Comparison of ENCODE assay signal across 13 mouse cellular contexts in genomic region chr8:48023206-48023605, GRCm38 (mm10). TPM values are rescaled to one million over a fixed set of nuclear protein-coding genes. Genes with fewer than 3 reads are reported as not detected.
DNase-seq lines count a peak whose midpoint lies in the region; ATAC-seq and TF ChIP-seq lines count a peak whose summit lies in the region.
"Had no signal": no experiment of that assay in that cellular context is flagged by ENCODE, and none has a peak within 500 bp of the region (broad histone marks: within the 10 kb centered on the region; RNA-seq: fewer than 3 reads in every experiment).

No protein-coding gene starts in this region.

- TF ChIP-seq CTCF in liver, adult 2 months (IDR thresholded peaks at IDR 0.05; ENCODE audit: low read depth, low read length): peak; percentile 36
- peak; percentile 75 for TF ChIP-seq CTCF in ES-Bruce4 (IDR thresholded peaks at IDR 0.05; ENCODE audit: low read depth, low read length)
- TF ChIP-seq CTCF in liver, postnatal 0 days (IDR thresholded peaks at IDR 0.05; ENCODE audit: low read depth): peak; percentile 28

- TF ChIP-seq EP300 in ES-Bruce4 (IDR thresholded peaks at IDR 0.05; ENCODE audit: insufficient read depth, low read depth, low read length): no peak
- no peak for TF ChIP-seq EP300 in liver, postnatal 0 days (IDR thresholded peaks at IDR 0.05; ENCODE audit: low read depth)

- no peaks in the 10 kb centered on the region for H3K27me3 ChIP-seq in liver, adult 2 months (ENCODE audit: control insufficient read depth, insufficient read depth, low read length)
- H3K27me3 ChIP-seq in liver, embryonic 12.5 days (replicated peaks): no peaks in the 10 kb centered on the region
- H3K27me3 ChIP-seq in ES-Bruce4 (ENCODE audit: control insufficient read depth, insufficient read depth, low read length, poor library complexity, severe bottlenecking): no peaks in the 10 kb centered on the region
- no peaks in the 10 kb centered on the region for H3K27me3 ChIP-seq in liver, postnatal 0 days (ENCODE audit: insufficient read depth, low read length)
- H3K27me3 ChIP-seq: embryonic facial prominence, embryonic 13.5 days; forebrain, embryonic 13.5 days; midbrain, embryonic 13.5 days; neural tube, embryonic 13.5 days had no signal

- peak; percentile 9 to 15 for DNase-seq in cerebellum, postnatal 10 days
- no peak for DNase-seq in cerebellum, adult 18-20 months
- no peak for DNase-seq in liver, adult 2 months (ENCODE audit: extremely low read depth, low read depth, low spot score)
- DNase-seq in liver, postnatal 0 days: no peak
- no peak for DNase-seq in MN1 (ENCODE audit: low spot score)
- DNase-seq in heart, postnatal 25 days (ENCODE audit: low spot score): no peak

- no peaks in the 10 kb centered on the region for H3K79me2 ChIP-seq in liver, adult 2 months (ENCODE audit: control insufficient read depth, insufficient read depth, low read length)

- no peak for ATAC-seq in liver, embryonic 12.5 days
- ATAC-seq in liver, postnatal 0 days: no peak
- ATAC-seq: forebrain, embryonic 13.5 days; hindbrain, embryonic 16.5 days; midbrain, embryonic 13.5 days had no signal

- intact Hi-C loops in heart, postnatal 25 days (cut with DNase I): no loop called here

- H3K9me3 ChIP-seq in liver, embryonic 12.5 days (replicated peaks): no peaks in the 10 kb centered on the region
- H3K9me3 ChIP-seq in ES-Bruce4 (replicated peaks; ENCODE audit: control insufficient read depth, insufficient read depth, low read length, poor library complexity, severe bottlenecking): no peaks in the 10 kb centered on the region
- H3K9me3 ChIP-seq in liver, postnatal 0 days (ENCODE audit: low read length): no peaks in the 10 kb centered on the region
- H3K9me3 ChIP-seq: embryonic facial prominence, embryonic 13.5 days; forebrain, embryonic 13.5 days; midbrain, embryonic 13.5 days; neural tube, embryonic 13.5 days had no signal

- TF ChIP-seq POLR2A in liver, adult 2 months (IDR thresholded peaks at IDR 0.05; ENCODE audit: extremely low read depth, insufficient read depth, low read length): no peak
- TF ChIP-seq POLR2A in ES-Bruce4 (IDR thresholded peaks at IDR 0.05; ENCODE audit: insufficient read depth, low read length): no peak

- no peak overlapping the region for H3K9ac ChIP-seq in liver, adult 2 months (ENCODE audit: low read depth, low read length)
- H3K9ac ChIP-seq in liver, embryonic 12.5 days: no peak overlapping the region
- H3K9ac ChIP-seq in ES-Bruce4 (ENCODE audit: low read depth, poor library complexity, severe bottlenecking): no peak overlapping the region
- no peak overlapping the region for H3K9ac ChIP-seq in liver, postnatal 0 days (replicated peaks)
- H3K9ac ChIP-seq: embryonic facial prominence, embryonic 13.5 days; forebrain, embryonic 13.5 days; midbrain, embryonic 13.5 days; neural tube, embryonic 13.5 days had no signal

- H3K4me3 ChIP-seq in liver, adult 2 months (ENCODE audit: insufficient read depth, low read depth, low read length): no peak overlapping the region
- no peak overlapping the region for H3K4me3 ChIP-seq in liver, embryonic 12.5 days
- no peak overlapping the region for H3K4me3 ChIP-seq in ES-Bruce4 (ENCODE audit: low read depth, low read length)
- no peak overlapping the region for H3K4me3 ChIP-seq in liver, postnatal 0 days (ENCODE audit: low read depth, low read length)
- H3K4me3 ChIP-seq: embryonic facial prominence, embryonic 13.5 days; forebrain, embryonic 13.5 days; midbrain, embryonic 13.5 days; neural tube, embryonic 13.5 days had no signal

- H3K4me1 ChIP-seq in liver, adult 2 months (ENCODE audit: control insufficient read depth, insufficient read depth, low read length): no peaks in the 10 kb centered on the region
- H3K4me1 ChIP-seq in liver, embryonic 12.5 days: no peaks in the 10 kb centered on the region
- H3K4me1 ChIP-seq in ES-Bruce4 (ENCODE audit: control insufficient read depth, insufficient read depth, low read length): no peaks in the 10 kb centered on the region
- H3K4me1 ChIP-seq in liver, postnatal 0 days (ENCODE audit: insufficient read depth): no peaks in the 10 kb centered on the region
- H3K4me1 ChIP-seq: embryonic facial prominence, embryonic 13.5 days; midbrain, embryonic 13.5 days; neural tube, embryonic 13.5 days had no signal

- H3K36me3 ChIP-seq in liver, adult 2 months (ENCODE audit: control insufficient read depth, insufficient read depth, low read length): no peaks in the 10 kb centered on the region
- no peaks in the 10 kb centered on the region for H3K36me3 ChIP-seq in liver, embryonic 12.5 days
- H3K36me3 ChIP-seq in ES-Bruce4 (ENCODE audit: control insufficient read depth, insufficient read depth, low read length, poor library complexity, severe bottlenecking): no peaks in the 10 kb centered on the region
- no peaks in the 10 kb centered on the region for H3K36me3 ChIP-seq in liver, postnatal 0 days (replicated peaks; ENCODE audit: insufficient read depth, low read length)
- H3K36me3 ChIP-seq: embryonic facial prominence, embryonic 13.5 days; midbrain, embryonic 13.5 days; neural tube, embryonic 13.5 days had no signal

- no peak overlapping the region for H3K4me2 ChIP-seq in liver, embryonic 12.5 days
- no peak overlapping the region for H3K4me2 ChIP-seq in liver, postnatal 0 days (ENCODE audit: low read depth, low read length)
- H3K4me2 ChIP-seq: embryonic facial prominence, embryonic 13.5 days; forebrain, embryonic 13.5 days; midbrain, embryonic 13.5 days; neural tube, embryonic 13.5 days had no signal

- 74% methylated on average over 8 of the region's 8 CpGs for WGBS in liver, adult 2 months
- WGBS in liver, embryonic 12.5 days (ENCODE audit: insufficient replicate concordance): 47% methylated on average over 8 of the region's 8 CpGs
- 76% methylated on average over 8 of the region's 8 CpGs for WGBS in liver, postnatal 0 days (ENCODE audit: insufficient replicate concordance)

- no peak overlapping the region for H3K27ac ChIP-seq in liver, adult 2 months (replicated peaks; ENCODE audit: insufficient read depth, low read depth, low read length)
- no peak overlapping the region for H3K27ac ChIP-seq in liver, embryonic 12.5 days
- H3K27ac ChIP-seq in ES-Bruce4 (ENCODE audit: insufficient read depth, low read length): no peak overlapping the region
- H3K27ac ChIP-seq in liver, postnatal 0 days (ENCODE audit: low read depth): no peak overlapping the region
- H3K27ac ChIP-seq: embryonic facial prominence, embryonic 13.5 days; forebrain, embryonic 13.5 days; midbrain, embryonic 13.5 days; neural tube, embryonic 13.5 days had no signal

RNA-seq across cellular contexts. Expression of gene Wwc2, which starts 32.5 kb away (rescaled TPM):
- total RNA-seq in liver, adult 2 months (2014; rRNA removed): 3.7 and 3.9 TPM in 2 replicates
- 2.2 and 2.3 TPM in 2 replicates for polyA plus RNA-seq in liver, adult 2 months (2012; rRNA removed)
- 4.7 and 5.0 TPM in 2 replicates for polyA plus RNA-seq in liver, embryonic 12.5 days (2016; fragmentation: Nextera tagmentation; extraction: Ambion mirVana)
- 42.2 and 43.0 TPM in 2 replicates for polyA plus RNA-seq in ES-Bruce4 (2011; ENCODE audit: insufficient read depth, insufficient read length, low read depth, missing spikeins)
- 1.8 TPM in 2 replicates for polyA plus RNA-seq in liver, postnatal 0 days (2015; fragmentation: Nextera tagmentation; extraction: Ambion mirVana)
- total RNA-seq in heart, postnatal 25 days (2021): 10 to 100 TPM; 25.0 to 28.2 TPM

Comparison
In these comparisons a context has a peak if more than half of its experiments do, and no peak if none do; other contexts are left out.
1. DNase-seq: peak in cerebellum, postnatal 10 days (2 of 2); none in cerebellum, adult 18-20 months (0 of 2), liver, adult 2 months (single experiment), liver, postnatal 0 days (single experiment), MN1 (single experiment) and heart, postnatal 25 days (single experiment).
2. Peak in every context shown above with its lines, with median percentiles within 50 percentile points of each other: CTCF ChIP-seq.